Mouse (Mus musculus): ENCODE measurements around the gene Gipc2. TPM values are rescaled to one million over a fixed set of nuclear protein-coding genes. Genes with fewer than 3 reads are reported as not detected.
"Not testable (repeated sequence)": the region's sequence is repeated elsewhere in the genome, so short reads cannot be mapped to it uniquely, and the experiment has no call there.

Gipc2 gene
- polyA plus RNA-seq, 1 experiment, result 19.9 TPM

GRCm38 (mm10) chr3:152133621-152134020 lies 32.4 kb downstream of the Gipc2 start:
- Histone ChIP-seq H3K4me3 (ENCODE audit: low read depth, low read length) (no peak overlapping the region), H3K27ac (ENCODE audit: insufficient read depth, low read length) (no peak overlapping the region), H3K4me1 (ENCODE audit: control insufficient read depth, insufficient read depth, low read length) (peaks cover 1% of the 10 kb centered on the region), H3K27me3 (ENCODE audit: control insufficient read depth, insufficient read depth, low read length, poor library complexity, severe bottlenecking) (no peaks in the 10 kb centered on the region), H3K9ac (ENCODE audit: low read depth, poor library complexity, severe bottlenecking) (no peak overlapping the region), H3K36me3 (ENCODE audit: control insufficient read depth, insufficient read depth, low read length, poor library complexity, severe bottlenecking) (no peaks in the 10 kb centered on the region), H3K9me3 (replicated peaks; ENCODE audit: control insufficient read depth, insufficient read depth, low read length, poor library complexity, severe bottlenecking) (peaks cover 6% of the 10 kb centered on the region; the same call in 1 of the 2 replicates)
- TF ChIP-seq CTCF (IDR thresholded peaks at IDR 0.05; ENCODE audit: low read depth, low read length) (no peak), EP300 (IDR thresholded peaks at IDR 0.05; ENCODE audit: insufficient read depth, low read depth, low read length) (no peak), POLR2A (IDR thresholded peaks at IDR 0.05; ENCODE audit: insufficient read depth, low read length) (no peak)

DNA sequence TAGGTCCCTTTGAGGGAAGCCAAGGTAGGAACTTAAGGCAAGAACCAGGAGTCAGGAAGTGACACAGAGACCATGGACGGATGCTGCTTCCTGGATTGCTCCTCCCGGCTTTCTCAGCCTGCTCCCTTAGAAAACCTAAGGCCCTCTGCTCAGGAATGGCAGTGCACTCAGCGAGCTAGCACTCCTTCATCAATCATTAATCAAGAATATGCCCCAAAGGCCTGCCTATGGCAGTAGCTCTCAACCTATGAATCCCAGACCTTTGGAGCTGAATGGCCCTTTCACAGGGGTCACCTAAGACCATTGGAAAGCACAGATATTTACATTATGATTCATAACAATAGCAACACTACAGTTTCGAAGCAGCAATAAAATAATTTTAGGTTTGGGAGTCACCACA lies 35.1 kb downstream of the Gipc2 start:
- H3K9ac ChIP-seq (ENCODE audit: low read depth, poor library complexity, severe bottlenecking), result no peak overlapping the region
- no peaks in the 10 kb centered on the region for H3K4me1 ChIP-seq (ENCODE audit: control insufficient read depth, insufficient read depth, low read length)
- TF ChIP-seq CTCF (IDR thresholded peaks at IDR 0.05; ENCODE audit: low read depth, low read length) (no peak), EP300 (IDR thresholded peaks at IDR 0.05; ENCODE audit: insufficient read depth, low read depth, low read length) (no peak)
- no peaks in the 10 kb centered on the region for H3K27me3 ChIP-seq (ENCODE audit: control insufficient read depth, insufficient read depth, low read length, poor library complexity, severe bottlenecking)
- H3K27ac ChIP-seq (ENCODE audit: insufficient read depth, low read length), result no peak overlapping the region
- no peaks in the 10 kb centered on the region for H3K9me3 ChIP-seq (replicated peaks; ENCODE audit: control insufficient read depth, insufficient read depth, low read length, poor library complexity, severe bottlenecking)
- no peak overlapping the region for H3K4me3 ChIP-seq (ENCODE audit: low read depth, low read length)
- no peaks in the 10 kb centered on the region for H3K36me3 ChIP-seq (ENCODE audit: control insufficient read depth, insufficient read depth, low read length, poor library complexity, severe bottlenecking)

GRCm38 (mm10) chr3:152129426-152129825 lies 36.6 kb downstream of the Gipc2 start:
- H3K4me1 ChIP-seq (ENCODE audit: control insufficient read depth, insufficient read depth, low read length); H3K36me3 ChIP-seq (ENCODE audit: control insufficient read depth, insufficient read depth, low read length, poor library complexity, severe bottlenecking); H3K4me3 ChIP-seq (ENCODE audit: low read depth, low read length); H3K9me3 ChIP-seq (replicated peaks; ENCODE audit: control insufficient read depth, insufficient read depth, low read length, poor library complexity, severe bottlenecking); H3K27me3 ChIP-seq (ENCODE audit: control insufficient read depth, insufficient read depth, low read length, poor library complexity, severe bottlenecking); H3K9ac ChIP-seq (ENCODE audit: low read depth, poor library complexity, severe bottlenecking); H3K27ac ChIP-seq (ENCODE audit: insufficient read depth, low read length): not testable (repeated sequence)

- H3K4me3 ChIP-seq (ENCODE audit: low read depth, low read length), result no peak overlapping the region
- H3K9ac ChIP-seq (ENCODE audit: low read depth, poor library complexity, severe bottlenecking), result no peak overlapping the region
- no peaks in the 10 kb centered on the region for H3K36me3 ChIP-seq (ENCODE audit: control insufficient read depth, insufficient read depth, low read length, poor library complexity, severe bottlenecking)
- no peaks in the 10 kb centered on the region for H3K9me3 ChIP-seq (replicated peaks; ENCODE audit: control insufficient read depth, insufficient read depth, low read length, poor library complexity, severe bottlenecking)
- no peak overlapping the region for H3K27ac ChIP-seq (ENCODE audit: insufficient read depth, low read length)
- H3K4me1 ChIP-seq (ENCODE audit: control insufficient read depth, insufficient read depth, low read length), result no peaks in the 10 kb centered on the region
- TF ChIP-seq CTCF (IDR thresholded peaks at IDR 0.05; ENCODE audit: low read depth, low read length) (no peak), EP300 (IDR thresholded peaks at IDR 0.05; ENCODE audit: insufficient read depth, low read depth, low read length) (no peak), POLR2A (IDR thresholded peaks at IDR 0.05; ENCODE audit: insufficient read depth, low read length) (no peak)
- no peaks in the 10 kb centered on the region for H3K27me3 ChIP-seq (ENCODE audit: control insufficient read depth, insufficient read depth, low read length, poor library complexity, severe bottlenecking)
Measured at GRCm38 (mm10) chr3:152128631-152129030, 37.4 kb downstream of the Gipc2 start.

- Histone ChIP-seq H3K4me1 (ENCODE audit: control insufficient read depth, insufficient read depth, low read length) (peaks cover 6% of the 10 kb centered on the region), H3K9ac (ENCODE audit: low read depth, poor library complexity, severe bottlenecking) (no peak overlapping the region), H3K27me3 (ENCODE audit: control insufficient read depth, insufficient read depth, low read length, poor library complexity, severe bottlenecking) (no peaks in the 10 kb centered on the region)
Measured at GRCm38 (mm10) chr3:152127144-152127543, 38.9 kb downstream of the Gipc2 start.

GRCm38 (mm10) chr3:152122720-152123119 lies 43.3 kb downstream of the Gipc2 start:
- H3K9ac ChIP-seq (ENCODE audit: low read depth, poor library complexity, severe bottlenecking), result no peak overlapping the region
- H3K4me1 ChIP-seq (ENCODE audit: control insufficient read depth, insufficient read depth, low read length), result peaks cover 11% of the 10 kb centered on the region
- H3K4me3 ChIP-seq (ENCODE audit: low read depth, low read length), result no peak overlapping the region
- 0 out of 2 replicates have a peak, but pooled peaks have one; percentile 5 for TF ChIP-seq EP300 (IDR thresholded peaks at IDR 0.05; ENCODE audit: insufficient read depth, low read depth, low read length)
- TF ChIP-seq POLR2A (IDR thresholded peaks at IDR 0.05; ENCODE audit: insufficient read depth, low read length), result no peak
- TF ChIP-seq CTCF (IDR thresholded peaks at IDR 0.05; ENCODE audit: low read depth, low read length), result no peak
- no peaks in the 10 kb centered on the region for H3K9me3 ChIP-seq (replicated peaks; ENCODE audit: control insufficient read depth, insufficient read depth, low read length, poor library complexity, severe bottlenecking)
- no peaks in the 10 kb centered on the region for H3K36me3 ChIP-seq (ENCODE audit: control insufficient read depth, insufficient read depth, low read length, poor library complexity, severe bottlenecking)
- H3K27me3 ChIP-seq (ENCODE audit: control insufficient read depth, insufficient read depth, low read length, poor library complexity, severe bottlenecking), result no peaks in the 10 kb centered on the region
- H3K27ac ChIP-seq (ENCODE audit: insufficient read depth, low read length), result no peak overlapping the region

More at GRCm38 (mm10) chr3:152127144-152127543, 38.9 kb downstream of the Gipc2 start:
- TF ChIP-seq EP300 (IDR thresholded peaks at IDR 0.05; ENCODE audit: insufficient read depth, low read depth, low read length), result no peak
- no peak for TF ChIP-seq CTCF (IDR thresholded peaks at IDR 0.05; ENCODE audit: low read depth, low read length)
- no peak overlapping the region for H3K4me3 ChIP-seq (ENCODE audit: low read depth, low read length)
- no peaks in the 10 kb centered on the region for H3K36me3 ChIP-seq (ENCODE audit: control insufficient read depth, insufficient read depth, low read length, poor library complexity, severe bottlenecking)
- H3K27ac ChIP-seq (ENCODE audit: insufficient read depth, low read length), result no peak overlapping the region
- H3K9me3 ChIP-seq (replicated peaks; ENCODE audit: control insufficient read depth, insufficient read depth, low read length, poor library complexity, severe bottlenecking), result no peaks in the 10 kb centered on the region
